Mouse (Mus musculus) spleen, adult 2 months (tissue): ENCODE results near the gene Tnfrsf9. TPM values are rescaled to one million over a fixed set of nuclear protein-coding genes. Genes with fewer than 3 reads are reported as not detected.

ENCODE experiments used
- DNase-seq, 2 experiments: peaks; one replicate each; pipeline versions ENCODE4 v3.0.0 to v3.0.0-alpha.2; 2012 to 2021; ENCODE audit warnings: low spot score in 2 of 2, low read depth in 1 of 2
- H3K27ac ChIP-seq: fragments of 200-500 bp; 2 replicates; pipeline ENCODE4 v1.5.1; 2012; ENCODE audit warnings: low read length, inconsistent platforms; ENCODE audit not compliant: insufficient read depth
- H3K27me3 ChIP-seq: fragments of 200-500 bp; 2 replicates; pipeline ENCODE4 v1.6.1; 2012; ENCODE audit warnings: mild to moderate bottlenecking, moderate library complexity, low read length, inconsistent platforms; ENCODE audit not compliant: control insufficient read depth, insufficient read depth
- H3K36me3 ChIP-seq: fragments of 200-500 bp; 2 replicates; pipeline ENCODE4 v1.6.1; 2012; ENCODE audit warnings: mild to moderate bottlenecking, low read length, inconsistent platforms; ENCODE audit not compliant: control insufficient read depth, insufficient read depth
- H3K4me1 ChIP-seq: fragments of 200-500 bp; 2 replicates; pipeline ENCODE4 v1.6.1; 2011; ENCODE audit warnings: inconsistent platforms; ENCODE audit not compliant: control insufficient read depth, insufficient read depth, insufficient read length
- H3K4me3 ChIP-seq: fragments of 200-500 bp; 2 replicates; pipeline ENCODE4 v1.5.1; 2011; ENCODE audit warnings: mild to moderate bottlenecking, inconsistent platforms; ENCODE audit not compliant: insufficient read depth, insufficient read length; ENCODE audit errors: extremely low read depth
- CTCF ChIP-seq: fragments of 200-500 bp; IDR thresholded peaks from 2 replicates; pipeline ENCODE4 v1.5.1; 2011; ENCODE audit warnings: mild to moderate bottlenecking, inconsistent platforms; ENCODE audit not compliant: insufficient read depth, insufficient read length, insufficient replicate concordance; ENCODE audit errors: extremely low read depth
- POLR2A ChIP-seq: fragments of 200-500 bp; IDR thresholded peaks from 2 replicates; pipeline ENCODE4 v1.6.1; 2011; ENCODE audit warnings: low read depth, low read length, inconsistent platforms
- WGBS: fragments of 180-500 bp; shearing (Covaris S2); methylation state at CpG from one replicate; pipeline ENCODE4 v1.1.7; 2018; 5-methylcytosine and 5-hydroxymethylcytosine counted together
- polyA plus RNA-seq: library from polyadenylated mRNA; depleted of rRNA; stranded (reverse); fragments of >200 nt; gene quantifications from 2 replicates; pipeline ENCODE4 v1.2.3, GENCODE M21; 2012

The Tnfrsf9 gene
- polyA plus RNA-seq, 1 experiment, result 2.2 TPM

- no peaks in the 10 kb centered on the region for H3K36me3 ChIP-seq
- TF ChIP-seq POLR2A (no peak), CTCF (no peak)
- WGBS, result 55% methylated on average over 10 of the region's 10 CpGs
- no peaks in the 10 kb centered on the region for H3K27me3 ChIP-seq
- no peak for DNase-seq
- H3K4me1 ChIP-seq, result peaks cover 10% of the 10 kb centered on the region; the same call in 1 of the 2 replicates
- peak overlapping the region; percentile 61; the same call in 1 of the 2 replicates for H3K4me3 ChIP-seq
- peak overlapping the region; percentile 26; the same call in 1 of the 2 replicates for H3K27ac ChIP-seq
These were observed 982 bp downstream of the Tnfrsf9 start for GRCm38 (mm10) chr4:150915181-150915906.

- Histone ChIP-seq H3K4me1 (peaks cover 12% of the 10 kb centered on the region; the same call in 1 of the 2 replicates), H3K27me3 (no peaks in the 10 kb centered on the region), H3K4me3 (no peak overlapping the region), H3K27ac (no peak overlapping the region), H3K36me3 (no peaks in the 10 kb centered on the region)
- DNase-seq, result no peak
- 65% methylated on average over 8 of the region's 8 CpGs for WGBS
- TF ChIP-seq POLR2A (no peak), CTCF (no peak)
These were observed 3.1 kb downstream of the Tnfrsf9 start for GRCm38 (mm10) chr4:150917336-150918027.

GRCm38 (mm10) chr4:150921206-150921605 is 6.8 kb downstream of the Tnfrsf9 start:
- no peak overlapping the region for H3K27ac ChIP-seq
- no peak overlapping the region for H3K4me3 ChIP-seq
- H3K4me1 ChIP-seq, result peaks cover 3% of the 10 kb centered on the region; the same call in 1 of the 2 replicates
- H3K36me3 ChIP-seq, result no peaks in the 10 kb centered on the region
- WGBS, result 44% methylated on average over 8 of the region's 8 CpGs
- DNase-seq, result no peak
- H3K27me3 ChIP-seq, result no peaks in the 10 kb centered on the region
- no peak for TF ChIP-seq POLR2A
- TF ChIP-seq CTCF, result no peak

- H3K4me1 ChIP-seq, result peaks cover 3% of the 10 kb centered on the region; the same call in 1 of the 2 replicates
- H3K4me3 ChIP-seq, result no peak overlapping the region
- no peaks in the 10 kb centered on the region for H3K27me3 ChIP-seq
- H3K27ac ChIP-seq, result 0 out of 2 replicates have a peak overlapping the region, but pooled peaks have one; percentile 56
- TF ChIP-seq POLR2A, result no peak
- no peak for DNase-seq
- H3K36me3 ChIP-seq, result no peaks in the 10 kb centered on the region
- WGBS, result 47% methylated on average over 13 of the region's 13 CpGs
These were observed 9.9 kb downstream of the Tnfrsf9 start for GRCm38 (mm10) chr4:150924308-150924707.

GRCm38 (mm10) chr4:150924936-150925335 is 10.6 kb downstream of the Tnfrsf9 start:
- no peak for DNase-seq
- Histone ChIP-seq H3K36me3 (no peaks in the 10 kb centered on the region), H3K27ac (peak overlapping the region; percentile 56), H3K4me1 (peaks cover 3% of the 10 kb centered on the region; the same call in 1 of the 2 replicates), H3K4me3 (no peak overlapping the region), H3K27me3 (no peaks in the 10 kb centered on the region)
- 70% methylated on average over 6 of the region's 6 CpGs for WGBS
- no peak for TF ChIP-seq CTCF

GRCm38 (mm10) chr4:150925923-150926322 is 11.6 kb downstream of the Tnfrsf9 start:
- H3K4me1 ChIP-seq, result peaks cover 3% of the 10 kb centered on the region; the same call in 1 of the 2 replicates
- WGBS, result 66% methylated on average over 5 of the region's 5 CpGs
- H3K27me3 ChIP-seq, result no peaks in the 10 kb centered on the region
- H3K36me3 ChIP-seq, result no peaks in the 10 kb centered on the region
- no peak for DNase-seq
- TF ChIP-seq POLR2A (no peak), CTCF (no peak)
- no peak overlapping the region for H3K4me3 ChIP-seq
- H3K27ac ChIP-seq, result no peak overlapping the region
